Mouse (Mus musculus) c-Kit-positive CD71-positive TER-119-negative erythroid progenitor cells, embryonic 14.5 days (primary cell): ENCODE results near the gene Mfsd4a.

Experiments
- DNase-seq: peaks from one replicate; pipeline ENCODE4 v3.0.0-alpha.2; 2013; ENCODE audit warnings: low read depth

Gene Mfsd4a

GRCm38 (mm10) chr1:132065475-132066172 is 2.2 kb downstream of the Mfsd4a start:
- DNase-seq: no peak

DNA sequence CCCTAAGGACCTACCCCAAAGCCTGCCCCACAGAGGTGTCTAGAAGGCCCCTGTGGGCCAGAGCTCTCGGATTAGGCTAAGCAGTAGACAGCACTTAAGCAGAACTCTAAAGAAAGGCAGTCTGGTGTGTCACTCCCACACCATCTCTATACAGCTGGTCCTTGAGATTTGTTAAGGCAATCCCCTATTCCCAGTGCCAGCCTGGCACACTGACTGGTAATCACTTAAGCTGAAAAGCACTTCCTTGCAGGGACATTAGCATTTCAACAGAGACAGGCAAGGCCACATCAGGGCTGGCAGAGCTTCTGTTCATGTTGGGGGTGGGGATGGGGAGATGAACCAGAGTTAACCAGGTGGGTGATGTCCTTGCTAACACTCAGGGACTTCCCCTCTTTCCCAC is 2.9 kb downstream of the Mfsd4a start:
- no peak for DNase-seq

DNA sequence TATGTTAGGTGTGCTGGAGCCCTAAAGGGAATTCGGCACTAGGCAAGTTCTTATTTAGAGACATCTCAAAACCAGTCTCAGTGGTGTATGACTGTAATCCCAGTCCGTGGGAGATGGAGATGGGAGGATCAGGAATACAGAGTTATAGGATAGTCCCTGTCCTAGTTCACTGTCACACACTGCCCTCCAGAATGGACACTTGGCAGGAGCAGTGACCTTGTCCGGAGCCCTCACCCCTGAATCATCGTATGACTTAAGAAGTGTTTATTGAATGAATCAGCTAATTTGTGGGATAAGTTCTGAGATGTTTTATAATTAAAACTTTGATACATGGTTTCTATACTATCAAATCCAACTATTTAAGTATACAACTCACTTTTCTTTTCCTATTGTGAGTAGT is 4.8 kb downstream of the Mfsd4a start:
- DNase-seq: no peak

- no peak for DNase-seq
Measured at GRCm38 (mm10) chr1:132061750-132062541, 5.9 kb downstream of the Mfsd4a start.

DNA sequence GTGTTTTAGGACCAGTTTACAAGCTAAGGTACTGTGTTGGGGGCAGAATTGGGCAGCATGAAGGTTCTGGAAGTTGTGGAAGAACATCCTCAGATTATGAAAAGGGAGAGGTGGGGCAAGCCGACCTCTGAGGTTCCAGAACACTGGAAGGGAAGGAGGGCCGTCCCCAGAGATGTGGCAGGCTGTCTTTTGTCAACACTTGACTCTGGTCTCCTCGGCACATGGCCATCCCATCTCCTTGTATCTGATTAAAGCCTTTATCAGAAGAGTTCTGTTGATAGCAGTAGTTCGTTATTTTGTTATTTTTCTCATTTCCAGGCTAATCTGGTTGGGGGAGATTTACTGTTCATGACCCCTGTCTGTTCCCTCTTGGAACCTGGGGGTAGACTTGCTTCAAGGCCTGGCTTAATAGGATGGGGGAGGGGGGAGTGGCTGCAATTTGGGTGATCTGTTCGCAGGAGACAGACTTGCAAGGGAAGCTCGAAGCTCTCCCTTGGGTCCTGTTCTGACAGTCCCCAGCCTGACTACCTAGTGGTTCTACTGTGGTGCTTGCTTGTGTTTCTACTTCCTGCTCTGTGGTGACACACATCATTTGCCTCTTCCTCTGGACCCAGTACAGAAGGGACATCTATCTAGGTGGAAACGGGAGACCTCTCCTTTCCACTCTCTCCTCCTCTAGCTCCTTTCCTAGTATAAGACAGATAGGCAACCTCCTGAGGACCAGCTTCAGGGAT is 7.7 kb downstream of the Mfsd4a start:
- no peak for DNase-seq

DNA sequence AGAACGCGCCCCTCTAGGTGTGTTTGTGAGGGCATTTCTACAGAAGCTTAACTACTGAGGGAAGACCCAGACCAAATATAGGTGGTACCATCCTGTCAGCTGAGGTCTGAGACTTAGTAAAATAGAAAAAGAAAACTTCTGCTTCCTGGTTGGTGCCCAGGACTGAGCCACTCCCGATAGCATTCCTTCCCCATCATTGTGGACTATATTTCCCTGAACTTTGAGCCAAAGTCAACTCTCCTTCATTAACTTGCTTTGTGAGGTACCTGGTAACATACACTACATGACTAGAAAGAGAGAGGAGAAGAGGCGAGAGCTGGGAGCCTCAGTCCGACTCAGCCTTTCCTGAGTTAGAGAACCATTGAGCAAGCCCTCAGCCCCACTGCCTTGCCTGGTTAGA is 9.3 kb downstream of the Mfsd4a start:
- no peak for DNase-seq

DNA sequence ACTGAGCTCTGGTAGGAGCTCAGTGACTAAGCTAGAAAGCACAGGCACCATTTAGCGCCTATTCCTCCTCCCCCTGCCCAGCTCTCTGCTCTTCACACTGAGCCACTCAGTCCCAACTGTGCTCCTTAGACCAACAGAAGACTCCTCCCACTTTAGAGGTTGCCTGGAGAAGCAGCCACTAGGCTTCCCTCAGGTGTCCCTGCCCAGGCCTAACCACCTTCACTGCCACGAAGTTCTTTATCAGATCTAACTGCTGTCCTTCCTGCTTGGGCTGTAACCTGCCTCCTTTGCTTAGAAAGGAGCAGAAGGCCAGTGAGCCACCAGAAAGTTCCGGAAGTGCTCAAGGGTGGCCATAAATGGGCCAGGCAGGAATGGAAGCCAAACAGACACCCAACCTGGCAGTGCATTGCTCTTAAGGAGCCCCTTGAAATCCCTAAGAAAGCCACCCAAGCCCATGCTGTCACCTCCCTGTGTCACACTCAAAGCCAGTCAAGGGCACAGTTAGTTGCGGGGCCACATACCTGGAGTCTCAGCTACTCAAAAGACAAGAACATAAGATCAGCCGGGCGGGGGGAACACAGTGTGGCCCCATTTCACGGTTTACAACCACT is 12.7 kb downstream of the Mfsd4a start:
- no peak for DNase-seq

DNA sequence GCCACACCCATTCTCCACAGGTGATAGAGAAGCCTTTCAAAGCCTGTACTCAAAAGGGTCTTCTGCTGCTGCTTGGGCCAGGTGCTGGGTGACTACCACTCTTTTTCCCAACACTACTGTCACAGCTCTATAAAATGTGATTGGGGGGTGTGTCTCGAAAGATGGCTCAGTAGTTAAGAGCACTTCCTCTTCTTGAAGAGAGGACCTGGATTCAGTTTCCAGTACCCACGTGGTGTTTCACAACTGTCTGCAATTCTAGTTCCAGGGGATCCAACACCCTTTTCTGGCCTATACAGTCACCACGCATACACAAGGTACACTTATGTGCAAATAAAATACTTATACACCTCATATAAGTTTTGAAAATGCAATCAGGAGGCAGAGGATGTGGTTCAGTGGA is 13.5 kb downstream of the Mfsd4a start:
- DNase-seq: no peak

DNA sequence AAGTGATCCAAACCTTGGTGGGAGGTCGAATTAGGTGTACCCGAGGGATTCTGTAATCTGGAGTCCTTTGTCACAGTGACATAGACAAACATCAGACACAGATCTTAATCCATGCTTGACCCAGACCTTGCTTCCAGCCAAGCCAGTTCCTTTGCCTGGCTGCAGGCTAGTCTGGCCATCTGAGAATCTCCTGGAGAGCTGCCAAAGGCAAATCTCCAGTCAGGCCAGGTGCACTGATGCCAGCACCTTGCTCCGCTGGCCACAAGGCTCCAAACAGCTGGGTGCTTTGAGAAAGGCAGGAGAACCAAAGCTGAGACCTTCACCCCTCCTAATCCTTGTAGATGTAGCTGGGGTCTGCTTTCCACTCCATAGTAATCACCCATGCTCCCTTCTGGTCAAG is 16.1 kb downstream of the Mfsd4a start:
- DNase-seq: no peak

- DNase-seq: peak; percentile 43
Measured at GRCm38 (mm10) chr1:132046143-132046735, 21.6 kb downstream of the Mfsd4a start.

GRCm38 (mm10) chr1:132043759-132044158 is 24.1 kb downstream of the Mfsd4a start:
- no peak for DNase-seq

DNA sequence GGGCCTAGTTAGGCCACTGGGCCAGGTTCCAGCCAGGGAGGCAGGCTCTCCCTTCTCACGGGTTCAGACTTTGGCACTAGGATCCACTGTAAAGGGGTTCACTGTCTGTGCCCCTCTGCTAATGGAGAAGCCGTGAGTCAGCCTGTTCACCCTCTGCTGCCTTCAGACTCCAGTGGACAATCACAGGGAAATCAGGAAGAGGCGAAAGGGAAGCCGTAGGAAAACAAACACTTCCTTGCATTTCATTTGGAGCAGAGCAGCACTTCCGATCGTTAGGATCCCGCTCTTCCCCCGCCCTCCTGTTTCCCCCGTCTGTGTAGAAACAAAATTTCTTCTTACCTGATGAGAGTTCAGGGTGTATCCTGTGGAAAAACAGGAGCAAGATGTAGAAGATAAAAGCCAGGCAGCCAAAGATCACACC is 27.7 kb downstream of the Mfsd4a start:
- no peak for DNase-seq

DNA sequence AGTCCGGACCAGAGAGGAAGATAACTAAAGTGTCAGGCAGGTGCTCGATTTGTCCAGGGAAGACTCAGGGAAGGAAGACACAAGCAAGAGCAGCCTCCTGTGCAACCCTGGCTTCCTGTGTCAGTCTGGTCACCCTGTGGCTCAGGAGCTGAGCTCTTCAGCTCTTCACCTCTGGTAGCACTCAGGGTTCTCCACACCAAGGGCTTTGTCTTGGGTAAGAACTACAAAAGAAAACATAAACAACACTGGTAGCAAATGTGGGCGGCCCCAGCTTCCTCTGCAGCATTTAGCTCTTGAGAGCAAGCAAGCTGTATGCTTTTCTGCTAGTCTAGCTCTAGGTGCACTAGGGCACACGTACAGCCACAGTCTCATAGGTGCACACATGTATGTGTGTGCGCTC is 29.1 kb downstream of the Mfsd4a start:
- DNase-seq: no peak

DNA sequence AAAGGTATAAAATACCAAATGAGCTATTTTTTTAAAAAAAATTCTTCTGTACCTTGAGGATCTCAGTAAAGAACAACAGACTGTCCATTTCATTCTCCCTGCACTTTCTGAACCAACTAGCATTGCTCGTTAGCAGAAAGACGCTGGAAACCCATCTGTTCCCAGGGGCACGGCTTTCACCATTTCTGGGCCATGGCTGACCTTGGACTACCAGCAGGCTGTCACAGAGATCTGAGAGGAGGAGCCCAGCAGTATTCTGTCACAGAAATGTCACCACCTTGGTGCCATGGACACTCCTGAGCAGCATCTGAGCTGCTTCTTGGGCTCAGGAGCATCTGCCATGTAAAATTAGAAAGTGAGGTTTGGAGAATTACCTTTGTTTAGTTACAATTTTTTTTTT is 30.1 kb downstream of the Mfsd4a start:
- no peak for DNase-seq

GRCm38 (mm10) chr1:132032172-132032571 is 35.7 kb downstream of the Mfsd4a start:
- no peak for DNase-seq

DNA sequence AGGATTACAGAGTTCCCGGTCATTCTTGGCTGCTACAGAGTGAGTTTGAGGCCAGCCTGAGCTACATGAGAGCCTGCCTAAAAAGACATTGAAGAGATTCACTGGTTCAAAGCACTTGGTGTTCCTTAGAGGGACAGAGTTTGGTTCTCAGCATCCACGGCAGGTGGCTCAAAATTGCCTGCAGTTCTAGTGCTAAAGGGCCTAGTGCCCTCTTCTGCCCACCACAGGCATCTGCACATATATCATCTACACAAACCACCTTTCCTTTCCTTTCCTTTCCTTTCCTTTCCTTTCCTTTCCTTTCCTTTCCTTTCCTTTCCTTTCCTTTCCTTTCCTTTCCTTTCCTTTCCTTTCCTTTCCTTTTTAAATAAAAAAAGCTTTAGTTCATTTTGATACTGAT is 37.3 kb downstream of the Mfsd4a start:
- DNase-seq: no peak

DNA sequence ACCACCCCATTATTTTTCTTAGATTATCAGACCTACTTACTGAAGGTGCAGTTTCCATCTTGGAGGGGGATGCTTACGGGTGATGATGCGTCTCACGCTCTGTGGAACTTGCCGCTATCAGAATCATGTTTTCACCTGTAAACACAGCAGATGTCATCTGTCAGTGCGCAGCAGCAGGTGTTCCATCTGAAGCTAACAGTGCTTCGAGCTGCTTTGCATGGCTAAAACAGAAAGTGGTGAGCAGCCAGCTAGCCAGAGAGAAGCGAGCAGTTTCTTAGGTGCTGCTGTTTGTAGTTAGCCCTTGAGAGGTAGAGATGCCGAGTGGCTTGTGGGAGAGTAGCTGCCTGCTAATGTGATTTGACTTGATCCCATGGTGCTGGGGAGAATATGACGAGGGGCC is 39.4 kb downstream of the Mfsd4a start:
- DNase-seq: no peak

- DNase-seq: no peak
Measured at GRCm38 (mm10) chr1:132027978-132028377, 39.9 kb downstream of the Mfsd4a start.

- peak; percentile 57 for DNase-seq
Measured at GRCm38 (mm10) chr1:132026925-132027646, 40.8 kb downstream of the Mfsd4a start.

- DNase-seq: no peak
Measured at GRCm38 (mm10) chr1:132022107-132022506, 45.8 kb downstream of the Mfsd4a start.

- DNase-seq: no peak
Measured at GRCm38 (mm10) chr1:132019876-132020275, 48.0 kb downstream of the Mfsd4a start.
